Mouse (Mus musculus): ENCODE measurements around the gene Ticam1. TPM values are rescaled to one million over a fixed set of nuclear protein-coding genes. Genes with fewer than 3 reads are reported as not detected.

Ticam1 gene
- total RNA-seq, 2 experiments from 2014 or later, result 2.7 to 3.4 TPM

- H3K4me3 ChIP-seq, result peak overlapping the region; percentile 87
- intact Hi-C loops (cut with DNase I), result loop anchor here (10.0 kb wide), 1 partner anchor 293 kb away; no protein-coding TSS in a partner anchor
- DNase-seq, result peak; percentile 74
- peak overlapping the region; percentile 98 for H3K27ac ChIP-seq
- no peak for TF ChIP-seq CTCF (IDR thresholded peaks at IDR 0.05)
Observed at GRCm38 (mm10) chr17:56257181-56257894, 19.2 kb downstream of the Ticam1 start.

GRCm38 (mm10) chr17:56256239-56256881 is 20.2 kb downstream of the Ticam1 start, which contains the start of gene Fem1a:
Fem1a (plus strand) TSS chr17:56256810.
- Histone ChIP-seq H3K27ac (peak within 1 kb of the TSS; percentile 98), H3K4me3 (peak within 1 kb of the TSS; percentile 87)
- intact Hi-C loops (cut with DNase I), result loop anchor here (10.0 kb wide), 1 partner anchor 292 kb away; no protein-coding TSS in a partner anchor
- DNase-seq, result peak; percentile 94
- TF ChIP-seq CTCF (IDR thresholded peaks at IDR 0.05), result no peak

- Histone ChIP-seq H3K27ac (peak overlapping the region; percentile 98), H3K4me3 (peak overlapping the region; percentile 87)
- peak; percentile 99 for DNase-seq
- intact Hi-C loops (cut with DNase I), result loop anchor here (2.0 to 10.0 kb wide), 3 partner anchors 35 to 291 kb away; no protein-coding TSS in a partner anchor
- TF ChIP-seq CTCF (IDR thresholded peaks at IDR 0.05), result peak; percentile 87
Observed at GRCm38 (mm10) chr17:56255863-56256238, 20.7 kb downstream of the Ticam1 start.

GRCm38 (mm10) chr17:56255429-56255828 is 21.2 kb downstream of the Ticam1 start:
- peak overlapping the region; percentile 98 for H3K27ac ChIP-seq
- no peak for TF ChIP-seq CTCF (IDR thresholded peaks at IDR 0.05)
- peak; percentile 44 for DNase-seq
- intact Hi-C loops (cut with DNase I), result loop anchor here (2.0 to 10.0 kb wide), 3 partner anchors 35 to 291 kb away; no protein-coding TSS in a partner anchor
- H3K4me3 ChIP-seq, result peak overlapping the region; percentile 51

- Histone ChIP-seq H3K27ac (no peak overlapping the region), H3K4me3 (no peak overlapping the region)
- intact Hi-C loops (cut with DNase I), result loop anchor here (2.0 to 10.0 kb wide), 4 partner anchors 34 to 290 kb away; no protein-coding TSS in a partner anchor
- no peak for DNase-seq
- TF ChIP-seq CTCF (IDR thresholded peaks at IDR 0.05), result no peak
Observed at GRCm38 (mm10) chr17:56254695-56255094, 21.9 kb downstream of the Ticam1 start.

GRCm38 (mm10) chr17:56251136-56251829 is 25.3 kb downstream of the Ticam1 start:
- intact Hi-C loops (cut with DNase I), result loop anchor here (5.0 to 10.0 kb wide), 2 partner anchors 54 to 286 kb away; no protein-coding TSS in a partner anchor
- Histone ChIP-seq H3K27ac (peak overlapping the region; percentile 40; the same call in 1 of the 2 replicates), H3K4me3 (no peak overlapping the region)
- TF ChIP-seq CTCF (IDR thresholded peaks at IDR 0.05), result peak; percentile 74
- peak; percentile 76 for DNase-seq

- Histone ChIP-seq H3K4me3 (no peak overlapping the region), H3K27ac (no peak overlapping the region)
- no peak for DNase-seq
- intact Hi-C loops (cut with DNase I), result no loop called here
- TF ChIP-seq CTCF (IDR thresholded peaks at IDR 0.05), result no peak
Observed at GRCm38 (mm10) chr17:56245608-56246007, 31.0 kb downstream of the Ticam1 start.

GRCm38 (mm10) chr17:56241541-56242401 is 34.8 kb downstream of the Ticam1 start:
- Histone ChIP-seq H3K4me3 (no peak overlapping the region), H3K27ac (no peak overlapping the region)
- TF ChIP-seq CTCF (IDR thresholded peaks at IDR 0.05), result no peak
- intact Hi-C loops (cut with DNase I), result no loop called here
- DNase-seq, result peak; percentile 93

GRCm38 (mm10) chr17:56233818-56234469 is 42.6 kb downstream of the Ticam1 start:
- no peak for TF ChIP-seq CTCF (IDR thresholded peaks at IDR 0.05)
- no peak for DNase-seq
- intact Hi-C loops (cut with DNase I), result no loop called here
- no peak overlapping the region for H3K4me3 ChIP-seq
- H3K27ac ChIP-seq, result no peak overlapping the region

GRCm38 (mm10) chr17:56233389-56233788 is 43.2 kb downstream of the Ticam1 start:
- Histone ChIP-seq H3K27ac (no peak overlapping the region), H3K4me3 (no peak overlapping the region)
- intact Hi-C loops (cut with DNase I), result no loop called here
- no peak for DNase-seq
- no peak for TF ChIP-seq CTCF (IDR thresholded peaks at IDR 0.05)

GRCm38 (mm10) chr17:56229943-56230342 is 46.6 kb downstream of the Ticam1 start:
- intact Hi-C loops (cut with DNase I), result no loop called here
- no peak for DNase-seq
- Histone ChIP-seq H3K27ac (no peak overlapping the region), H3K4me3 (no peak overlapping the region)
- no peak for TF ChIP-seq CTCF (IDR thresholded peaks at IDR 0.05)

Measured in gastrocnemius, adult 2 months (tissue).